Mouse (Mus musculus): Measurements from ENCODE around the gene Rtbdn.

Gene Rtbdn

DNA sequence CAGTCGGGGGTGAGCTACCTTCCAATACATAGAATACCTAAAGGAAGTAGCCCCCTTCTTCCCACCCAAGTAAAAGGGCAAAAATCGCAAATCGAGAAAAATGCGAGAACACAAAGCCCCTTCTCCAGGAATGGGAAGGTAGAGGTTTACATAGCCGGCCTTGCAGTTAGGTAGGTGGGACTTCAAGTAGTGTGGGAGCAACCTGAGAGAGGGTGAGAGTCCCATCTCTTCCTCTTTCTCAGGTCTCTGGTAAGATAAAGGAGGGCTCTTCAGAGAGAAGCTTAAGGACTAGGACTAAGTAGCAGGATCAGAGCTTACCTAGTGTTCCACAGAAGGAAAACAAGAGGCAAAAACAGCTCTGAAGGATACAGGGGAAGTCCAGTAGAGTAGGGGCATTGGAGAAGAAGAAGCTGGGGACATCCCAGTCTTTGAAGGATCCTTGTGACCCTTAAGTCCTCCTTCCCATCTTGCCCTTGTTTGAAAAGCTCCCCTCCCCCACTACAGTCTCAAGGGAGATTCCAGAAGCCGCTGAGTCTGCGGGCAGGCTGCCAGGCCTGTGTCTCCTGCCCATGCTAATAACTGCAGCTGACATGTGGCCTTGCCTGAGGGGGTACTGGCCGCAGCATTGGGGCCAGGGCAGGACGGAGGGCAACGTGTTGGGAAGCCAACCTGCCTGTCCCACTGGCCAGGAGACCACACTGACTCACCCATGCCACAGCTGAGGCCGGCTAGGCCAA, 34.0 kb downstream of the Rtbdn start:
- DNase-seq: peak; percentile 88 to 92

DNA sequence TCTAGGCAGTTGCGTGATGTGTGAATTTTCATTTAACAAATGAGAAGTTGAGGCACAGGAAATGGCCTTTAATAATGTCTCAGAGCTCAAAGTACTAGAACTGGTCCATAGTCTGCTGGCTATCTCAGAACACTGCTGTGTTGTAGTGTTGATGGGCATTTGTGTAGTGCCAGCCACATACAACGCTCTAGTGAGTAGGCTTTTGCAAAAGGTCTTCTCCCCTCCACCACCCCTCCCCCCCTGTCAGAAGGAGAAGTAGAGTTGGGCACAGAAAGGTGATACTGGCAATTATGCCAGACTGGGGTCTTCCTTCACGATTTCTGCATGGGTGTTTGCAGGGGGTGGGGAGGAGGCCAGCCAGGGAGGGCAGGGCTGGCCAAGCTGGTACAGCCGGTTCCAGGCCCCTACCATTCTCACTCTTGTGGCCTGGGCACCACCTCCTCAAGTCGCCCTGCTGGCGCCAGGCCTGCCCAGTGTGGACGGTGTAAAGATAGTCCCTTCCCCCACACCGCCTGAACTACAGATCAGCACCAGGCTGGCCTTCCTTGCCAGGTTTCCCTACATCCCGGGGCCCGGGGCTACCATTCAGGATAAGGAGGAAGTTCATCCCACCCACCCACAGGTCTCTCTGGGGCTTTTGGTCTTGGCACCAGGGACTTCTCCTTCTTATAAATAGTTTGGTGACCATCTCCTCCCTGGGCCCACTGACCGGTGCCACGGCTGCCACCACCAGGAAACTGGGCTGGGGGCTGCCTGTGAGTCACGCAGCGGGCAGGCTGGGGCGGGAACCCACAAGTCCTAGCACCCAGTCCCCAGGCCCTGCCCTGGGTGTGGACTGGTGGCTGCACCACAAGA, 35.1 kb downstream of the Rtbdn start:
- DNase-seq: peak; percentile 81 to 88

DNA sequence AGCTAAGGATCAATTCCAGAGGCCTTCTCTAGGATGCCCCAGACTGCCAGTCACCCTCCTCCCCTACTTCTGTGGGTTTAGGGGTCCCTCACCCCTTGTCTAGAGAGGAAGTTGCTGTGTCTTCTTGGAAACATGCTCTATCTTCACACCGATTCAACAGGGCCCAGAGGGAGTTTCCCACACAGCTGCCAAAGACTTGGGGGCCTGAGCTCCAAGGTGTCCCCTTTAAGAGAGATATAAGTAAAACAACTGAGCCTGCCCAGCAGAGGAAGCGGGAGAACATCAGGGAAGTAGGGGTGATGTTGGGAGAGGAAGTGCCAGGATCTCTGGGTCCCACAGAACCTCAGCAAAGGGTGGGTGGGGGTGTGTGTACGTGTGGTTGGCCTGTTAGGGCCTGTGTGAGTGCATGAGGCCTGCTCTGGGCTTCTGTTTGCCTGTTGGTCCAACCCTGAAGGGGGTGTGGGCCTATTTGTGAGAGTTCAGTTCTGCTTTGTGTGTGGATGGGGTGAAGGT, 35.8 kb downstream of the Rtbdn start:
- DNase-seq: peak in 1 of 2 experiments; percentile 34

DNA sequence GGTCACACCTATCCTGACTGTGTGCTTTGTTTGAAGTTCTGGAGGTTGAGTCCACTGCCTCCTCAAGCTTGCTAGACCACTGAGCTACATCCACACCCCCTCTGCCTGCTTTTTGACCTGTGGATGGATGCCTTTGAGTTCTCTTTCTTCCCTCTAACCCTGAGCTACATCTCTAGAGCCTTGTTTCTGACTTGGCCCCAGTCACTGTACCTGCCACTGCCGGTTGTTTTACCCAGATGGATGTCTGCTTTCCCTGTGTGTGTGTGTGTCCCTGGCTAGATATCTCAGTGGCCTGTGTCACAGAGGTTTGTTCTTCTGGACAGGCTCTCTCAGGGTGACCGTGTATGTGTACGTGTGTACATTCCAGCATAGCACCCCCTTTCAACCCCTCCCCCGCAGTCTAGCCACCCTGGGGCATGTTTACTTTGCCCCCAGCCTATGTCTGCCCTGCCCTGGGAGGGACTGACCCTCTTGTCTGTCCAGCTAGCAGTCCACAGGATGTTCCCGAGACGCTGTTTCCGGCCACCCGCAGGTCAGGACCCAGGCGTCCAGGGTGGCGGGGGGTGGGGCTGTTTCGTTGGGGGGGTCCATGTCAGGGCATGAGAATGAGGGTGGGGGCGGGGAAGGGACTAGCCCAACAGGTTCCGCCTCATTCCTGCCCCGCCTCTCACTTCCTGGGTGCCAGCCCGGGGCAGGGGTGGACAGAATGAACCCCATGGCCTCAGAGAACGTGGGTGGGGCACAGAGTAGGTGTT, 37.7 kb downstream of the Rtbdn start:
- peak; percentile 87 to 90 for DNase-seq

DNA sequence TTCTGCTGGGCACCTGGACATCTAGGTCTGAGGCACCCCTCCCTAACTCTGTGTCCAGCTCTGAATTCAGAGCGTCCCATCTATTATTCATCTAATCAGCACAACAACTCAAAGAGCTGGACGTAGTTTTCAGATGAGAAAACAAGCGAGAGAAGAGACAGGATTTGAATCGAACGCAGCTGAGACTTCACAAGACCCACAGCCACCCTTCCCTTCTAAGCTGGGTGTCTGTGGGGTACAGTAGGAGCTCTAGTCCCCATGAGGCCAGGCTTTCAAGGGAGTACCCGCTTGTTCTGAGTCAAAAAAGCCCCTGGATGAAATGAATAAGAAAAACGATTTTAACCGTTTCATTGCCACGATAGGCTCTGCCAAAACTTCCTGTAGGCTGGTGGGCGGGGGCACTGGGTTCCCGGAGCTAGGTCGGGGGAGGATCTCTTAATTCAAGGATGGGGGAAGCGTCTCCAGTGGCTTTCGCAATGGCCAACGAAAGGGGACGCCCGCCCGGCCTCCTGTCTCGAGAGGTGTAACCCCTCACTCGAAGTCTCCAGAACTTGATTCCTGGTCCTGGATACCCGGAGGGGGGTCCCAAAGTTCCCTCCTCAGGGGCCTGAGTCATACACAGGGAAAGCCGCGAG, 38.4 kb downstream of the Rtbdn start:
- DNase-seq: peak in 1 of 2 experiments; percentile 71

DNA sequence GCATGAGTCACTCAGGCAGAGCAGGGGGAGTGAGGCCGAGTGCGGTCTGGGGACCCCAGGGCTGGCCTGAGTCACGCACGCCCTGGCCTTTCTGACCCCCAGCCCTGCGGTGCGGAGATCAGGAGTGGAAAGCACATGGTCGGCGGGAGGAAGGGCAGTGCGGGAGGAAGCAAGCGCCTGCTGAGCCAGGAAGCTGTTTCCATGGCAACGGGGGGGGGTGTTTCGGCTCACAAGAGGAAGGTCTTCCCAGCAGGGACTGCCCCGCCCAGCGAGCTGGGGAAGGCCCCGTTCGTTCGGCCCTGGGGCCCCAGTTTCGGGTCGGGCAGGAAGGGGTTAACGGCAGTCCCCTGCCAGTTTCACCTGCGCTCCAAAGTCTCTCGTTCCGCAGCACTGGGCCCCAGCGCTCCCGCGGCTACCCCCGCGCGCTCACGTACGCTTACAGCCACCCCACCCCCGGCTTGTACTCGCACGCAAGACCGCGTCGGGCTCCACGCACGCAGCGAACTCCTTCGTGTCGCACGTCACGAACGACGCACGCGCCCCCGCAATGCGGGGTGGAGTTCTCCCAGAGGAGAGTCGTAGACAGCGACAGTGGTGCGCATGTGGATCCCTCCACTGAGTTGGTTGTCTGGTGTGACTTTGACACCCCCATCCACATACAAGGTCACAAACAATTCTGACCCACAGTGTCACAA, 39.0 kb downstream of the Rtbdn start:
- DNase-seq: peak; percentile 93 to 96

DNA sequence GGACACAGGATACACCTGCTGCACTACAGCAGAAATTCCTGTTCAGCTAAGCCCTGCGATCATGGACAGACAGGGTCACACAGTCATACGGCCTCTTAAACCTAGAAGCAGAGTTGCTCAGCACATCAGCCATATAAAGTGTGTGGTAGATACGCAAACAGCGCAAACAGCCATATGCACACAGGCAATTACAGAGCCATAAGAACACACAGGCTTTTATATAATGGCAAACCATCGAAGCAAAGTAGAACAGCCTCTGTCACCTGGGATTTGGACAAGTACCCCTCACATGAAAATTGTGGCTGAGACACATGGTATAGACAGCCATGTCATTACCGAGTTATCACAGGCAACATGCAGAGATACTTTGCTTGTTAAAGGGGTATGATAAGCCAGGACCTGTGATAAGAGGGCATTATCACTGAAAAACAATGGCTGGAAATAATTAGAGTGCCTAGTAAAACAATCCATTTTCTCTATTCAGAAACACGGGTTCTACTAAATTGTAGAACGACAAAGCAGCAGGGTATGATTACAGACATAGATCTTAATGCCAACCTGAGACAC, 39.7 kb downstream of the Rtbdn start:
- DNase-seq: no peak

DNA sequence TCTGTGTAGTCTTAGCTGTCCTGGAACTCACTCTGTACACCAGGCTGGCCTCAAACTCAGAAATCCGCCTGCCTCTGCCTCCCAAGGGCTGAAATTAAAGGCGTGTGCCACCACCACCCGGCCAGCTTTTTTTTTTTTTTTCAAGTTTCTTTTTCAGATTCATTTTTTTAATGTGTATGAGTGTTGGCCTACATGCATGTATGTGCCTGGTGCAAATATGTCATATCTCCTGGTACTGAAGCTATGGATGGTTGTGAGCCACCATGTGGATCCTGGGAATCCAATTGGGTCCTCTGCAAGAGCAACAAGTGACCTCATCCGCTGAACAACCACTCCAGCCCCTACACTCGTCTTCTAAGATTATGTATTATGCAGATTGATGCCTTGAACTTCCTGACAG, 40.6 kb downstream of the Rtbdn start:
- no peak for DNase-seq

DNA sequence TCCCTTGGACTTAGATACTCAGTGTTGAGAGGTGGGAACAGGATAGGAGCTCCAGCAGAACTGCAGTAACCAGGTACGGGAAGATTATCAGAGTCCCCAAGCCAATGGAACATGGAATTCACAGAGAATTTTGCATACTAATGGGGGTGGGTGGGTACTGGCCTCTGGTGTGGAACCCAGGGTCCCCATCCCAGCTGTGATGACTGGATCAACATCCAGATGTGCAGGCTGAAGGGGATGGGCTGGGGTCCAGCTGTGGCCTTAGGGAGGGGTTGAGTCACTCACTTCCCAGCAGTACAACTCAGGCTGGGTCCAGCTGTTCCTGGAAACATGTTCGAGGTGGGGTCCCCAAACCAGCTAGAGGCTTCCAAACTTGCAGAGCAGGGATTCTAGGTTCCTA, 41.1 kb downstream of the Rtbdn start:
- no peak for DNase-seq

DNA sequence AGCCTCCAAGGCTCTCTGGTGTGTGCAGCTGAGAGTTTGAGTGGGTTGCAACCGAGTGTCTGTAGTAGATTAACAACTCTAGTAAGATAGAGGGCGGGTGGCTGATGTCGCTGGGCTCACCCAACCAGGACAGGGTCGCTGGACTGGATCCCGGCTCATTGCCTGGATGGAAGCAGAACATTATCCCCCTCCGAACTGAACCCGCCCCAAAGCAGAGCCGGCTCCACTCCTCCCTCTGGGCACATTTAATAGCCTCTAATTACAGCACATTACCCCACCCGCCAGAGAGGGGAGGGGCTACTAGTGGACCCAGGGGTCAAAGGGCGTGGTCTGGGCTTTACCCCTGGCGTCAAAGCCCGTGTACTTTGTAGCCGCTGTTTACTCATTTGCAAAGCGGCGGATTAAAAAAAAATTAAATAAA, 42.5 kb downstream of the Rtbdn start:
- DNase-seq: peak; percentile 75 to 84

DNA sequence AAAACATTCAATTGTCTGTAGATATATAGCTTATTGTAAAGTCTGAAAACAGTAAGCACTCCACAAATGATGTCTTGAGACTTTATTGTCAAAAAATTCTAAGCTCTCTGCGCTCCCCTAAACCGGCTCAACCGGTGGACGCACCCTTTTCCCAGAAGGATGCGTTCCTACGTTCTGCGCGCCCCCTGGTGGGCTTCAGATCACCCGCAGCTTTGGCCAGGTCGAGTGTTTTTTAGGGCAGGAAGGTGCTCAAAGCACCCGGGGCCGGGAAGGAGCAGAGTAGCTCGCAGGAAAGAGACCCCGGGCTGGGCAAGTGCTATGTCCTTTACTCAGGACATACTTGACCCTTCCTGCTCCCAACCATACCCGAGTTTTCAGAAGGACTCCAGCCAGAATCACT, 43.0 kb downstream of the Rtbdn start:
- DNase-seq: peak; percentile 95 to 96

DNA sequence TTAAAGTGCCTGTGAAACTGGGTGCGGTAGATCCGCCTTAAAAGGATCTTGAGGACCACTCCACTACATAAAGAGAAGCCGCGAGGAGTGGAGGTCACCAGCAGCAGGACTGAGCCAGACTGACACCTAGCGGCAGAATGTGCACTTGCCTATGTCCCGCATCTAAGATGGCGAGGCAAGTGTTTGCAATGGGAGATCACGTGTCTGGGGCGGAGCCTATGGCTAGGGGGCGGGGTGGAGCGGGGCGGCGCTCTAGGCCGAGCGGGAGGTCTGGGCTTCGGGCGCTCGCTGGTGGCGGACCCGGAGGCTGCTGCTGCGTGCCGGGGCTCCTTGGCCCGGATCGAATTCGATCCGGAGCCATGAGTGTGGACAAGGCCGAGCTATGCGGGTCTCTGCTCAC, 43.6 kb downstream of the Rtbdn start, which contains the start of gene Hook2:
Gene Hook2, plus strand, starts transcription at position 255 of the 400 bp plus-strand sequence.
- DNase-seq: peak; percentile 98 to 99

DNA sequence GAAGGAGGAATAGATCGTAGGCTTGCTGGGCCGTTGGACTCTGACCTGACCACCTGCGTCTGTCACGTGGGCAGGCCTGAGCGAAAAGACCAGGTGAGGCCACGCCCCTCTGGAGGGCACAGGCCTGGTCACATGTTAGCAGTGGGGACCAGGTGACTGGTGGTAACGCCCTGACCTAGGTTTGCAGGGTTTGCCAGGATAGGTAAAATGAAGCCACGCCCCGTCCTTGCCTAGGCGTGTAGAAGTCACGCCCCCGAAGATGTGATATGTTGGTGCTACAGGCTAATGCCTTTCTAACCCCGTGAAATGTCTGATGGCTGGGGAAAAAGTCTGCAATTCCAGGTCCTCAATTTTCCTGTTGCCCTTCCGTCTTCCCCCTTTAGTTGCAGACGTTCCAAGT, 44.0 kb downstream of the Rtbdn start:
- peak; percentile 89 to 93 for DNase-seq

DNA sequence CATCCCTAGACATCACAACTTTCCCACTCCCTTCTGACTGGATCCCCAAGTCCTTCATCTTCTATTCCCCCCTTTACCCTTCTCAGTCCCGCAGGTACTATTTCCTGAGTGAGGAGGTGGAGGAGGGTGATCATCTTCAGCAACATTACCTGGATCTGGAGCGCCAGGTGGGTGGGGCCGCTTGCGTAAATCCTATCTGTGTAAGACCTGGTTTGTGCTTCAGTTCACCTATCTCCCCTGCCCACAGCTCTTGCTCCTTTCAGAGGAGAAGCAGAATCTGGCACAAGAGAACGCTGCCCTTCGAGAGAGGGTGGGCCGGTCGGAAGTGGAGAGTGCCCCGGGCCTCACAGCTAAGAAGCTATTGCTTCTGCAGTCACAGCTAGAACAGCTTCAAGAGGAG, 47.6 kb downstream of the Rtbdn start:
- no peak for DNase-seq

DNA sequence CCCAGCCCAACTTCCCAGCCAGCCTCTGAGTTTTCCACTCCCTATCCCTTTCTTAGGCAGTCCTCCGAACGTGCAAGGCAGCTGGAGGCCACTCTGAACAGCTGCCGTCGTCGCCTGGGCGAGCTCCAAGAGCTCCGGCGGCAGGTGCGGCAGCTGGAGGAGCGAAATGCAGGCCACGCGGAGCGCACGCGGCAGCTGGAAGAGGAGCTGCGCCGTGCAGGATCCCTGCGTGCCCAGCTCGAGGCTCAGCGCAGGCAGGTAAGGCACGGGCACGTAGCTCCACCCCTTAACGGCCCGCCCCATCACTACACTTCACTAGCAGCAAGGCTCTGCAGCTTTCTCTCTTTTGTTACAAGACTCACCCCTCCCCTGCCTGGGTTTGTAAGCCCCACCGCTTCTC, 48.9 kb downstream of the Rtbdn start:
- DNase-seq: no peak

DNA sequence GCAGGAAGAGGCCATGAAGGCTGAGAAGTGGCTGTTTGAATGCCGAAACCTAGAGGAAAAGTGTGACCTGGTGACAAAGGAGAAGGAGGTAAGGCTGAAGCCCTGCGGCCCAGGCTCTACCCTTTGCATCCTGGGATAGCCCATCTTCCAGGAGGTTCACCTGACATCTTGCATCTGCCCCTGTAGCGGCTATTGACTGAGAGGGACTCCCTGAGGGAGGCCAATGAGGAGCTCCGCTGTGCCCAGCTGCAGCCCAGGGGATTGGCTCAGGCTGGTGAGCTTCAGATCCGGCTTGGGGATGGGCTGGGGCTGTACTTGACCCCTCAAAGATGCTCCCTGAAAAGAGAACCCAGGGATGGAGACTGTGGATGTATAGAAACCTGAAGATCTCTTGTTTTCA, 50.2 kb downstream of the Rtbdn start:
- DNase-seq: no peak

DNA sequence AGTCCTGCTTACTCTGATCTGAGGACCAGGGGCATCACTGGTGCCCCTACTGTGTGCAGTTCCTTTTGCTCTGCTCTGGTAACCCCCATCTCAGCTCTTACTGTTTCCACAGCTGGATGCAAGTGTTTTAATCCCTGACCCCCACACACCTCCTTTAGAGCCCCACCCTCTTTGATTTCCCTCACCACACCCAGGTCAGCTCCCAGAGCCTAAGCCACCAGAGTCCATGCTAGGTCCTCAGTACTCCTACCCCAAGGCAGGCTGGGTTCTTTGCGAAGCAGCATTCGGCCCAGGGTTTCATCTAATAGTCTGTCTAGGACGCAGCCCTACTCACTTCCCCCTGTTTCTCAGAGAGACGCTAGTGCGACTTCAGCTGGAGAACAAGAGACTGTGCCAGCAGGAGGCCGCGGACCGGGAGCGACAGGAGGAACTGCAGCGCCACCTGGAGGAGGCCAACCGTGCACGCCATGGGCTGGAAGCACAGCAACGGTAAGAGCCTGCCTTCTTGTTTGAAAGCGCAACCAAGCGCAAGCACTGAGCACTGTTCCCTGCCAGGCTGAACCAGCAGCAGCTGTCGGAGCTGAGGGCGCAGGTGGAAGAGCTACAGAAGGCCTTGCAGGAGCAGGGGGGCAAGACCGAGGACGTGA, 51.0 kb downstream of the Rtbdn start:
- peak; percentile 87 to 91 for DNase-seq

Measured in lung, adult 18-20 months (tissue).